Mouse (Mus musculus): ENCODE data around the gene Adpgk. TPM values are rescaled to one million over a fixed set of nuclear protein-coding genes. Genes with fewer than 3 reads are reported as not detected.
"Not testable (repeated sequence)": the region's sequence is repeated elsewhere in the genome, so short reads cannot be mapped to it uniquely, and the experiment has no call there.

Gene Adpgk
- polyA plus RNA-seq, 1 experiment: 7.5 TPM

DNA sequence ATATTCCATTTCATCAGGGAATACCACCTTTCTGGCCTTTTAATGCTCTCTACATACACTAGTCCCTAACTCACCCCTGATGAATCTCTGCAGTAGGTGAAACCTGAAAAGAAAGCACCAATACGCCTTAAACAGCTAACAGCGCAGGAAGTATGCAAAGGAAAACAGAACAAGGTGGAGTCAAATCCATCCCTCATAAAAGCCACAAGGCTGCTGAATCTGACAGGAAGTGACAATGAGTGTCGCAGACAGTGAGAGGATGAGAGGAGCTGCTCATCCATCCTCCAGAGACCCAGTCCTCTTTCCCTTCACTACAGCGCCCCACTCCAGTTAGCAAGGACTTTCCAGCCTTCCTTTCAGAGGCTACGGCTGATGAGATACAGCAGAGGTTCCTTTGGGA, 47.1 kb downstream of the Adpgk start:
- Histone ChIP-seq H3K27me3 (ENCODE audit: control insufficient read depth, insufficient read depth, low read length) (no peaks in the 10 kb centered on the region), H3K36me3 (ENCODE audit: control insufficient read depth, insufficient read depth, low read length) (0 out of 2 replicates have a peak, but pooled peaks cover 2% of the 10 kb centered on the region), H3K27ac (ENCODE audit: insufficient read depth, low read depth, low read length) (no peak overlapping the region), H3K4me3 (ENCODE audit: low read depth, low read length) (no peak overlapping the region), H3K4me1 (ENCODE audit: control insufficient read depth, insufficient read depth, insufficient read length, low read length) (no peaks in the 10 kb centered on the region)
- TF ChIP-seq CTCF (IDR thresholded peaks at IDR 0.05; ENCODE audit: extremely low read depth, insufficient read length, insufficient replicate concordance, low read depth, low read length): no peak
- 89% methylated on average over 5 of the region's 5 CpGs for WGBS

GRCm38 (mm10) chr9:59339107-59339506, 47.7 kb downstream of the Adpgk start:
- Histone ChIP-seq H3K36me3 (ENCODE audit: control insufficient read depth, insufficient read depth, low read length) (0 out of 2 replicates have a peak, but pooled peaks cover 2% of the 10 kb centered on the region), H3K4me3 (ENCODE audit: low read depth, low read length) (no peak overlapping the region), H3K4me1 (ENCODE audit: control insufficient read depth, insufficient read depth, insufficient read length, low read length) (no peaks in the 10 kb centered on the region), H3K27ac (ENCODE audit: insufficient read depth, low read depth, low read length) (no peak overlapping the region), H3K27me3 (ENCODE audit: control insufficient read depth, insufficient read depth, low read length) (no peaks in the 10 kb centered on the region)
- 78% methylated on average over 5 of the region's 5 CpGs for WGBS
- TF ChIP-seq POLR2A (IDR thresholded peaks at IDR 0.05; ENCODE audit: low read depth, low read length) (no peak), CTCF (IDR thresholded peaks at IDR 0.05; ENCODE audit: extremely low read depth, insufficient read length, insufficient replicate concordance, low read depth, low read length) (no peak)

DNA sequence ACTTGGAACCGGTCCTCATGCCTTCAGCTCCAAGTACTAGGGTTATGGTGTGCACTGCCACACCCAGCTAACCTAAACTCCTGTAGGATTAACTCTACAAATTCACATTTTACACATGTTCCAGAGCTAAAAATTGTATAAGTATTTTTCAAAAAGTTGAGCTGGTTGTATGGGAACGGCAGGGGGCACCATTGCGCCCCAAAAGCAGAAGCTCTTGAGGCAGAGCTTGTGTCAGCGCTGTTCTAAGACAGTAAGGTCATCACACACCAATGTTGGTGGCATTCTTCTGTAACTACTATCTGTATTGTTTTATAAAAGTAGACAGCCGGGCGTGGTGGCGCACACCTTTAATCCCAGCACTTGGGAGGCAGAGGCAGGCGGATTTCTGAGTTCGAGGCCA, 48.6 kb downstream of the Adpgk start:
- WGBS: 85% methylated on average over 9 of the region's 9 CpGs
- Histone ChIP-seq H3K27me3 (ENCODE audit: control insufficient read depth, insufficient read depth, low read length) (no peaks in the 10 kb centered on the region), H3K27ac (ENCODE audit: insufficient read depth, low read depth, low read length) (no peak overlapping the region), H3K4me3 (ENCODE audit: low read depth, low read length) (no peak overlapping the region), H3K36me3 (ENCODE audit: control insufficient read depth, insufficient read depth, low read length) (0 out of 2 replicates have a peak, but pooled peaks cover 2% of the 10 kb centered on the region), H3K4me1 (ENCODE audit: control insufficient read depth, insufficient read depth, insufficient read length, low read length) (no peaks in the 10 kb centered on the region)
- TF ChIP-seq CTCF (IDR thresholded peaks at IDR 0.05; ENCODE audit: extremely low read depth, insufficient read length, insufficient replicate concordance, low read depth, low read length) (peak; percentile 48; the same call in 1 of the 2 replicates), POLR2A (IDR thresholded peaks at IDR 0.05; ENCODE audit: low read depth, low read length) (no peak)

GRCm38 (mm10) chr9:59346176-59346575, 54.8 kb downstream of the Adpgk start:
- H3K4me3 ChIP-seq (ENCODE audit: low read depth, low read length): no peak overlapping the region
- WGBS: 38% methylated on average over 2 of the region's 2 CpGs
- no peaks in the 10 kb centered on the region for H3K4me1 ChIP-seq (ENCODE audit: control insufficient read depth, insufficient read depth, insufficient read length, low read length)
- H3K36me3 ChIP-seq (ENCODE audit: control insufficient read depth, insufficient read depth, low read length): no peaks in the 10 kb centered on the region
- no peaks in the 10 kb centered on the region for H3K27me3 ChIP-seq (ENCODE audit: control insufficient read depth, insufficient read depth, low read length)
- no peak overlapping the region for H3K27ac ChIP-seq (ENCODE audit: insufficient read depth, low read depth, low read length)
- no peak for TF ChIP-seq CTCF (IDR thresholded peaks at IDR 0.05; ENCODE audit: extremely low read depth, insufficient read length, insufficient replicate concordance, low read depth, low read length)
- TF ChIP-seq POLR2A (IDR thresholded peaks at IDR 0.05; ENCODE audit: low read depth, low read length): no peak

DNA sequence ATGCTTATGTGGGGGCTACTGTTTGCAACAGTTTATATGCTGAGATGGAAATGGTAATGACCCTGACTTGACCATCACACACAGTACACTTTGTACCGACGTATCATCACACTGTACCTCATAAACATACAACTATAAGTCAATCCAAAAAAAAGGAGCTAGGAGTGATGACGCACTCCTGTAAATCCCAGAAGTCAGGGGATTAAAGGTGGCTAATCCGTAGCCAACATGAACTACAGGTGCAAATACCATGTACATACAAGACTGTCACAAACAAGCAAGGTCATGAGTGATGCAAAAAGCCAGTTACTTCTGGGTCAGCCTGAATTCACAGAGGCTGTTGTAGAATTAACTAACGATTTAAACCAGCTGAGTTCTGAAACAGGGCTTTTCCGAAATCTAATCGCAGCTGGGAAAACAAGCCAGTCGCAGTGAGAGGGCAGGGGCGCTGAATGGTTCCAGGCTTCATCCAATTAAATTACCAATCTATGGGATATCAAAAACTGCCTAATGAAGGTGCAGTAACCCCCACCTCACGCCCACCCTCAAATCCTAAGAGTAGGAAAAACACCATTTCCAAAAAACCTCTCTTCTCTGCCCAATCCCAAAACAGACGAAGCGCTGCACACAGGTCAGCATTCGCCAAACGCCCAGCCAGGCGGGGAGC, 61.4 kb downstream of the Adpgk start:
- H3K4me1 ChIP-seq (ENCODE audit: control insufficient read depth, insufficient read depth, insufficient read length, low read length): no peaks in the 10 kb centered on the region
- TF ChIP-seq CTCF (IDR thresholded peaks at IDR 0.05; ENCODE audit: extremely low read depth, insufficient read length, insufficient replicate concordance, low read depth, low read length) (no peak), POLR2A (IDR thresholded peaks at IDR 0.05; ENCODE audit: low read depth, low read length) (no peak)
- no peak overlapping the region for H3K27ac ChIP-seq (ENCODE audit: insufficient read depth, low read depth, low read length)
- H3K36me3 ChIP-seq (ENCODE audit: control insufficient read depth, insufficient read depth, low read length): no peaks in the 10 kb centered on the region
- no peaks in the 10 kb centered on the region for H3K27me3 ChIP-seq (ENCODE audit: control insufficient read depth, insufficient read depth, low read length)
- 11% methylated on average over 15 of the region's 15 CpGs for WGBS
- H3K4me3 ChIP-seq (ENCODE audit: low read depth, low read length): peak overlapping the region; percentile 88

DNA sequence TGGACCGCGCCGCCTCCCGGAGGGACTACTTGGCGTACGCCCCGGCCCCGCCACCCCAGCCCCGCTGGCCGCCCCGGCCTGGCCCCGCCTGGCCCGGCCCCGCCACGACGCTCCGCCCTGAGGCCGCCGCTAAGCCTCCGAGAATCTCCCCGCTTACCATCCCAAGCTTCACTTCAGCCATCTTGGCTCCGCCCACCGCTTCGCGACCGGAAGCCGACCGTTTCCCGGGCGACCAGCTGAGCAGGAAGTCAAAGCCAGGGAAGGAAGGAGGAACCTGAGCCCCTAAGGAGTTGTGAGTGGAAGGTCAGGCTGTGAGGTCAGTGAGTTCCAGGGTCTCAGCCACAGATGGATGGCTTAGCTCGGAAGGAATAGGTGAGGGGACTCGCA, 61.9 kb downstream of the Adpgk start, which contains the start of gene Bbs4:
Bbs4 (minus strand) TSS at position 256 of the 387 bp plus-strand sequence.
- no peaks in the 10 kb centered on the region for H3K36me3 ChIP-seq (ENCODE audit: control insufficient read depth, insufficient read depth, low read length)
- WGBS: under 1% methylated on average over 32 of the region's 32 CpGs
- H3K27me3 ChIP-seq (ENCODE audit: control insufficient read depth, insufficient read depth, low read length): no peaks in the 10 kb centered on the region
- TF ChIP-seq POLR2A (IDR thresholded peaks at IDR 0.05; ENCODE audit: low read depth, low read length) (peak; percentile 52), CTCF (IDR thresholded peaks at IDR 0.05; ENCODE audit: extremely low read depth, insufficient read length, insufficient replicate concordance, low read depth, low read length) (no peak)
- H3K27ac ChIP-seq (ENCODE audit: insufficient read depth, low read depth, low read length): peak within 1 kb of the TSS; percentile 63
- no peaks in the 10 kb centered on the region for H3K4me1 ChIP-seq (ENCODE audit: control insufficient read depth, insufficient read depth, insufficient read length, low read length)
- peak within 1 kb of the TSS; percentile 88 for H3K4me3 ChIP-seq (ENCODE audit: low read depth, low read length)

DNA sequence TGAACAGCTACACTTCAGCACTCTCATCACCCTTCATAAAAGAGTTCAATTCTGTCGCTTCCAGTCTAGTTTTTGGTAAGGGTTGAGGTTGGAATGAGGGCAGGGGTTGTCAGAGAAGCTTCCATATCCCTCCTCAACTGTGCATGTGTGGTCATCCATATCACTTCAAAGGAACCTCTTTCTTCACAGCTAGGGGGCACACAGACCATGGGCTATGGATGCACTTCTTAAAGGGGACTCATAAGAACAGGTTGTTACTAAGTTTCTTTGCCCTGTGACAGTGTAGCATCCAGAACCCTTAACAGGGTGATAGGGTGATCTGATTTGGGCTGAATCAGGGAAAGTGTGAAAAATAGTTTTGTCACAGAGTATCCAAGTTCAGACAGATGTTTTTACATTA, 66.7 kb downstream of the Adpgk start:
- H3K36me3 ChIP-seq (ENCODE audit: control insufficient read depth, insufficient read depth, low read length); H3K27me3 ChIP-seq (ENCODE audit: control insufficient read depth, insufficient read depth, low read length); H3K27ac ChIP-seq (ENCODE audit: insufficient read depth, low read depth, low read length); H3K4me1 ChIP-seq (ENCODE audit: control insufficient read depth, insufficient read depth, insufficient read length, low read length); H3K4me3 ChIP-seq (ENCODE audit: low read depth, low read length): not testable (repeated sequence)
- WGBS: 63% methylated on average over 1 of the region's 1 CpGs

- not testable (repeated sequence) for H3K27me3 ChIP-seq (ENCODE audit: control insufficient read depth, insufficient read depth, low read length); H3K27ac ChIP-seq (ENCODE audit: insufficient read depth, low read depth, low read length); H3K36me3 ChIP-seq (ENCODE audit: control insufficient read depth, insufficient read depth, low read length); H3K4me3 ChIP-seq (ENCODE audit: low read depth, low read length); H3K4me1 ChIP-seq (ENCODE audit: control insufficient read depth, insufficient read depth, insufficient read length, low read length)
- WGBS: 50% methylated on average over 2 of the region's 3 CpGs
Observed at GRCm38 (mm10) chr9:59360487-59360886, 69.1 kb downstream of the Adpgk start.

All from small intestine, adult 2 months (tissue).